Mouse (Mus musculus) macrophage (primary cell): Measurements from ENCODE around the gene Tmem205. TPM values are rescaled to one million over a fixed set of nuclear protein-coding genes. Genes with fewer than 3 reads are reported as not detected.

Source experiments
- H3K27ac ChIP-seq: fragments of 350-480 bp; formaldehyde crosslinking; 2 replicates; pipeline ENCODE4 v1.9.0; 2021
- H3K36me3 ChIP-seq: fragments of 350-480 bp; formaldehyde crosslinking; 2 replicates; pipeline ENCODE4 v1.9.0; 2021; ENCODE audit errors: inconsistent target
- H3K4me3 ChIP-seq: fragments of 350-480 bp; formaldehyde crosslinking; 2 replicates; pipeline ENCODE4 v1.9.0; 2021; ENCODE audit errors: inconsistent target
- H3K79me2 ChIP-seq: fragments of 350-480 bp; formaldehyde crosslinking; 2 replicates; pipeline ENCODE4 v1.9.0; 2021; ENCODE audit errors: inconsistent target
- WGBS: methylation state at CpG from one replicate; pipeline ENCODE4 v1.1.7; 2026; ENCODE audit warnings: inconsistent platforms; ENCODE audit not compliant: missing documents; 5-methylcytosine and 5-hydroxymethylcytosine counted together
- polyA plus RNA-seq: library from polyadenylated mRNA; stranded (reverse); fragments of 250-400 nt; gene quantifications from 3 replicates; pipeline ENCODE4 v1.2.4, GENCODE M21; 2018; ENCODE audit warnings: inconsistent platforms

Tmem205 gene
- polyA plus RNA-seq, 1 experiment from 2014 or later, result 14.3 TPM

DNA sequence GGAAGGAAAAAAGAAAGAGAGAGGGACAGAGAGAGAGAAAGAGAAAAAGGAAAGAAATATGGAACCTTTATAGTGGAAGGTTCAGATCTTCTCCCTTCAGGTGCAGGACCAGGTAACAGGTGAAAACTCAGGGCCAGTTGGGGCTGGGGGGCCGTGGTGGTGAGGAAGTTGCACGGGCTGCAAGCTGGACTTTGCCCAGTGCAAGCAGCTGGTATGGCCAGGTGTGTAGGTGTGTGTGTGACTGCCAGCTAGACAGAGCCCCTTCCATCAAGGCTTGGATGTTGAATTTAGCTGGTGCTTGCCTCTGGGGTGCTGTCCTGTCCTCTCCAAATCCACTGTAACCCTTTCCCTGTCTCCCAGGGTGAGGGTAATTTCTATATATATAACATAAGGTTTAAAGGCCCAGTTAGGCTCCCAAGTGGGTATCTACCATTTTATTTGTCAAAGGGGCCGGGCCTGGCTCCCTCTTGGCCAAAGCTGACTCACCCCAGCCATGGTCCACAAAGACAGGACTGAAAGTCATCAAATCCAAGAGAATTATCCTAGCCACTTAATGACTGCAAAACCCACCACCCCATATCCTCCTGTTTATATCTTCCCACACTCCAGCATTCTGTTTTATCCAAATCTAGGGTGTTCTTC lies 10.4 kb downstream of the Tmem205 start:
- Histone ChIP-seq H3K79me2 (no peaks in the 10 kb centered on the region), H3K27ac (no peak overlapping the region), H3K36me3 (no peaks in the 10 kb centered on the region; the same call in 1 of the 2 replicates), H3K4me3 (peak overlapping the region; percentile 45)
- 76% methylated on average over 3 of the region's 3 CpGs for WGBS

DNA sequence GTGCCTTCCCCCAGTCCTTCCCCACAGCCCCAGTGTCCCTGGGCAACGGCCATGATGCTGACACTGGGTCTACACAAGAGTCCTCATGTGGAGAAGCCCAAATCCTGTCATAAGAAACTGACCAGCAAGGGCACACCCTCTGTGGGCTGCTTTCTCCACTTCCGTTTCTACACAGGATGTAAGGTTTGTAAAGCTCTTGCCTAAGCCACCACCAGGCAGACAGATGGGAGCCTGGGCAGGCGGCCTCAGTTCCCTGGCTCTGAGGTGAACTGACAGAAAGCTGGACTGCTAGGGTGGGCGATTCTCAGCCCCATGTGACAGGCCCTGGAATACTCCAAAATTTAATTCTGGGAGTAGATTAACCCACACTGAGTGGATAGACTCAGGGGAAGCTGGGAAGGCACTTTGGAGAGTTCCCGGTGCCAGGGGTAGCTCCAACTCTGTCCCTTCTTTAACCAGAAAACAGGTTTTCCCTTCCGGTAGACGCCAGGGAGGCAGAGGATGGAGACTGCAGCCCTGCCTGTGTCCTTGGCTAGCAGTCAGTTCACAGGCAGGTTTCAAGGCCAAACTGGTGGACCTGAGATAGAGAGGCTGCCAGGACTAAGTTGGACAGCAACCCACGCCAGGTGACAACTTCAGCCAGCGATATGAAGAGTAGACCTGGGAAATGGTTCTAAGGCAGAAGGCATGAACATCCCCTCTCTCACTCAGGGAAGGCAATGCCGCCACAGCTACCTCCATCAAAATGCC lies 17.7 kb downstream of the Tmem205 start:
- Histone ChIP-seq H3K79me2 (no peaks in the 10 kb centered on the region), H3K27ac (0 out of 2 replicates have a peak overlapping the region, but pooled peaks have one; percentile 12), H3K4me3 (no peak overlapping the region), H3K36me3 (no peaks in the 10 kb centered on the region; the same call in 1 of the 2 replicates)
- WGBS, result 50% methylated on average over 10 of the region's 10 CpGs

DNA sequence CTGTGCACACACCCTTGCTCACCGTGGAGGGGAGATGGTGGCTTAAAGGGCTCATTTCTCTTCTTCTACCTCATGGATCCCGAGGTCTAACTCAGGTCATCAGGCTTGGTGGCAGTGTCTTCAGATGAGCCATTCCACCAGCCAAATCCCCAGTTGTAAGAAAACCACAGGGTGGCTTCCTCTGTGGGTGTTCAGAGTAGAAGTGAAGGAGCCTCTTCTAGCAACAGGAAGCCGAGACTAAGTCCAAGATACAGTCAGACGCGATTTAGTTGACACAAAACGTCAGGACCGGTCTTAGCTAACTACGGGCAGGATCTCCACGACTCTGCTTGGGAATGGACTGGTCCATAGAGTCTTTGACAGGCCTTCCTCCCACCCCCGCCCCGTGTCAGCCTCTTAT lies 19.1 kb downstream of the Tmem205 start:
- H3K27ac ChIP-seq, result no peak overlapping the region
- WGBS, result 24% methylated on average over 11 of the region's 11 CpGs

DNA sequence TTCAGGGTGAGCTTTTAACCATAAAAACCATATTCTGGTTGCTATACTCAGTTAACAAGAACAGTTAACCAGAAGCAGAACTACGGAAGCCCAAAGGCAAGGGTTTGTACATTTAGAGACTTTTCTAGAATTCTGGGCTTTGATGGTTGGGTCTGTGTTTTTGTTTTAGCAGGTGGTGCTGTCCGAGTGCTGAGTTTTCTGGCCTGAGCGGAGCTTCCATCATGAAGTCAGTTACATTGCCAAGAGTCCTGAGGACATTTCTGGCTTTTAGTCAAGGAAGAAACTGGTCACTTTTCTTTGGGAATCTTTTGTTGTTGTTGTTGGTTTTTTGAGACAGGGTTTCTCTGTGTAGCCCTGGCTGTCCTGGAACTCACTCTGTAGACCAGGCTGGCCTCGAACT lies 23.3 kb downstream of the Tmem205 start:
- Histone ChIP-seq H3K4me3 (no peak overlapping the region), H3K79me2 (no peaks in the 10 kb centered on the region), H3K27ac (no peak overlapping the region), H3K36me3 (no peaks in the 10 kb centered on the region)
- 89% methylated on average over 4 of the region's 4 CpGs for WGBS

More for the DNA sequence above, 19.1 kb downstream of the Tmem205 start:
- no peak overlapping the region for H3K4me3 ChIP-seq
- no peaks in the 10 kb centered on the region for H3K79me2 ChIP-seq
- no peaks in the 10 kb centered on the region for H3K36me3 ChIP-seq

DNA sequence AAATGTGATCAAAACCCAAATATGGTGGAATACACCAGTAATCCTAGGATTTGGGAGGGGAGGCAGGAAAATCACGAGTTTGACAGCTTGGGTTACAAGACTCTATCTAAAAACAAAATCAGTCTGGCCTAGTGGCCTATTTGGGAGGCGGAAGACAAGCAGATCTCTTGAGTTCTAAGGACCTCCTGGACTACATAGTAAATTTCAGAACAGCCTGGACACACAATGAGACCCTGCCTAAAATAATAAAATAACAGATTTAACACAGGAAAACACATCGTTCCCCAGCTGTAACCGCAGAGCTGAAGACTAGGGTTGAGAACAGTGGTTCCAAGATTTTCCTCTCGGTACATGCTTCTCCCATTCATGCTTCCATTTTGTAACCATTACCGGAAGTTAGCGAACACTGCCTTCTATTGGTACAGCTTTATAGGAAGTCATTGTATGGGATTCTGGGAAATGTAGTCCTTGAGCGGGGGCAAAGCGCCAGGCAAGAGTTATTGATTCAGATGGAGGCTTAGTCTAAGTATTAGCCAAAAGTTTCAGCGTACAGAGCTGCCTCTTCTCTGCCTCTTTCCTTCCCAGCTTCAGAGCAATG lies 26.0 kb downstream of the Tmem205 start:
- Histone ChIP-seq H3K36me3 (no peaks in the 10 kb centered on the region), H3K79me2 (no peaks in the 10 kb centered on the region), H3K27ac (no peak overlapping the region), H3K4me3 (peak overlapping the region; percentile 37)
- 16% methylated on average over 10 of the region's 10 CpGs for WGBS

DNA sequence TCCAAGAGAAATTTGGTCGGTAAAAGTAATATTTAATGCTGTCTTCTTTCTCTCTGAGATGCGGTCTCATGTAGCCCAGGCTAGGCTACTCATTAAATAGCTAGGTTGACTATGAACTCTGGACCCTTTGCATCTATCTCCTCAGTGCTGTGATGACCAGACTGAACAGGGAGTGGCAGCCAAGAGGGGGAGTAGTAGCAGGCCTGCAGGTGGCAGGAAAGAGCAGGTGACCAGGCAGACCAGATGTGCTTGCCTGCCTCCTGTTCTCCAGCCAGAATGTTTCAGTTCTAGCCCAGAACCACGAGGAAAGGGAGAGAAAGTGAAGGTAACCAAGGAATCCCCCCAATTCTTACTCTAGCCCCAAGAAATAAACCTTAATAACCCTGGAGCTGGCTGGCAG lies 38.1 kb downstream of the Tmem205 start:
- WGBS, result 50% methylated on average over 3 of the region's 3 CpGs

DNA sequence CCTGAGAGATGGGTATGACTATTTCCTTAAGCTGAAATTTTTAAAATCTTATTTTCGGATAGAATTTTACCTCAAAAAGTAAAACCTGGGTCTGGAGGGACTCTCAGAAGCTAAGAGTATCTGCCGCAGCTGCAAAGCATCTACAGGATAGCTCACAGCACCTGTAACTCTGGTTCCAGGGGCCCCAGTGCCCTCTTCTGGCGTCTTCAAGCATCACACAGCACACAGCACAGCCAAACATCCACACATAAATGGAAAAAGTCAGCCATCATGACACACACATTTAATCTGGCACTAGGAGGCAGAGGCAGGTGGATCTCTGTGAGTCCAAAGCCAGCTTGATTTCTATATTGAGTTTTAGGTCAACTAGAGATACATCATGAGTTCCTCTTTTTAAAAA lies 50.8 kb downstream of the Tmem205 start:
- Histone ChIP-seq H3K27ac (no peak overlapping the region), H3K79me2 (no peaks in the 10 kb centered on the region), H3K4me3 (no peak overlapping the region), H3K36me3 (no peaks in the 10 kb centered on the region)
- WGBS, result 70% methylated on average over 3 of the region's 3 CpGs

More for the DNA sequence above, 38.1 kb downstream of the Tmem205 start:
- Histone ChIP-seq H3K36me3 (no peaks in the 10 kb centered on the region), H3K79me2 (no peaks in the 10 kb centered on the region), H3K27ac (no peak overlapping the region), H3K4me3 (no peak overlapping the region)

DNA sequence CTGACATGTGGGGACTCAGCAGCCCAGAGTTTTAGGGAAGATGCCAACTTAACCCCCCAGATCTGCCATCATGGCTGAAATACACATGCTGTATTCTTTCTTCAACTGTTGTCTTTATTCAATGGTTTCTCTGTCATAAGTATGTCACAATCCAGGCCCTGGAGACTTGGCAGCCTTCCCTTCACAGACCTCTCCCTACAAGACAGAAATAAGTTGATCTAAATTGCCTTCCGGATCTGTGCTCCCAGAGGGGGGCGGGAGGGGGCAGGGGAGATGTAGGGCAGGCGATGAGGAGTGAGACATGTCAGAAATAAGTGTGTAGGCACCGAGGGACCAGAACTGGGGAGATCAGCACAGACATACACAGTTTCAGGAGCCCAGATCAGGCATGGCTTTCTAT lies 55.2 kb downstream of the Tmem205 start:
- WGBS, result 79% methylated on average over 4 of the region's 4 CpGs
- no peaks in the 10 kb centered on the region for H3K79me2 ChIP-seq
- no peaks in the 10 kb centered on the region for H3K36me3 ChIP-seq
- no peak overlapping the region for H3K4me3 ChIP-seq
- no peak overlapping the region for H3K27ac ChIP-seq

Other genes with a start within 250 kb of the Tmem205 start
- 29.9 to 80.2 TPM (median 62.2 TPM) in 3 replicates for gene Ldlr, start 204.1 kb downstream of the Tmem205 start, polyA plus RNA-seq
- 0.45 to 5.8 TPM (median 3.0 TPM) in 3 replicates for gene Spc24, start 167.3 kb downstream of the Tmem205 start, polyA plus RNA-seq
- 5.1 to 8.4 TPM (median 5.6 TPM) in 3 replicates for gene Kank2, start 128.8 kb downstream of the Tmem205 start, polyA plus RNA-seq
- not detected in 3 replicates for gene Angptl8, start 92.0 kb downstream of the Tmem205 start, polyA plus RNA-seq
- gene Dock6, start 74.9 kb downstream of the Tmem205 start, polyA plus RNA-seq, result 1.8 to 4.1 TPM (median 3.4 TPM) in 3 replicates
- 12.4 to 19.7 TPM (median 16.8 TPM) in 3 replicates for gene Rab3d, start 9.4 kb downstream of the Tmem205 start, polyA plus RNA-seq
- 0.63 to 1.3 TPM (median 1.1 TPM) in 3 replicates for gene Ccdc159, start 85 bp downstream of the Tmem205 start, polyA plus RNA-seq
- gene Plppr2, start 9.5 kb upstream of the Tmem205 start, polyA plus RNA-seq, result 0.36 to 1.4 TPM (median 0.91 TPM) in 3 replicates
- 5.2 to 6.3 TPM (median 5.4 TPM) in 3 replicates for gene Swsap1, start 28.2 kb upstream of the Tmem205 start, polyA plus RNA-seq
- 5.3 to 6.7 TPM (median 6.5 TPM) in 3 replicates for gene Epor, start 36.0 kb upstream of the Tmem205 start, polyA plus RNA-seq
- gene Rgl3, start 61.9 kb upstream of the Tmem205 start, polyA plus RNA-seq, result 1.8 to 2.4 TPM (median 2.3 TPM) in 3 replicates
- gene Ccdc151, start 75.1 kb upstream of the Tmem205 start, polyA plus RNA-seq, result 0.10 to 0.13 TPM in 2 of 3 replicates, not detected in the other
- gene Prkcsh, start 75.2 kb upstream of the Tmem205 start, polyA plus RNA-seq, result 72.3 to 78.4 TPM (median 76.1 TPM) in 3 replicates
- not detected in 3 replicates for gene Elavl3, start 124.5 kb upstream of the Tmem205 start, polyA plus RNA-seq
- gene Gm49318, start 143.7 kb upstream of the Tmem205 start, polyA plus RNA-seq, result not detected in 3 replicates
- 4.3 to 7.0 TPM (median 5.2 TPM) in 3 replicates for gene Zfp653, start 143.8 kb upstream of the Tmem205 start, polyA plus RNA-seq
- 8.1 to 14.7 TPM (median 10.0 TPM) in 3 replicates for gene Ecsit, start 157.9 kb upstream of the Tmem205 start, polyA plus RNA-seq
- not detected in 3 replicates for gene Cnn1, start 171.7 kb upstream of the Tmem205 start, polyA plus RNA-seq
- gene Elof1, start 189.6 kb upstream of the Tmem205 start, polyA plus RNA-seq, result 46.8 to 70.0 TPM (median 65.2 TPM) in 3 replicates
- 6.4 to 8.0 TPM (median 7.2 TPM) in 3 replicates for gene Acp5, start 208.2 kb upstream of the Tmem205 start, polyA plus RNA-seq
- 27.7 to 36.9 TPM (median 33.2 TPM) in 3 replicates for gene Pigyl, start 229.3 kb upstream of the Tmem205 start, polyA plus RNA-seq